Mouse (Mus musculus) erythroblast, embryonic 14.5 days (primary cell): ENCODE results near the gene Ripk3. TPM values are rescaled to one million over a fixed set of nuclear protein-coding genes. Genes with fewer than 3 reads are reported as not detected.

Experiments
- H3K27me3 ChIP-seq: 2 replicates; pipeline ENCODE4 v1.6.1; 2012; ENCODE audit warnings: inconsistent platforms; ENCODE audit not compliant: control insufficient read depth
- H3K36me3 ChIP-seq: 2 replicates; pipeline ENCODE4 v1.6.1; 2012; ENCODE audit warnings: mild to moderate bottlenecking, inconsistent platforms; ENCODE audit not compliant: control insufficient read depth
- H3K4me1 ChIP-seq: 2 replicates; pipeline ENCODE4 v1.6.1; 2012; ENCODE audit warnings: inconsistent platforms; ENCODE audit not compliant: control insufficient read depth
- H3K4me3 ChIP-seq: replicated peaks from 2 replicates; pipeline ENCODE3; 2012; ENCODE audit warnings: moderate library complexity, mild to moderate bottlenecking, inconsistent platforms
- H3K9me3 ChIP-seq: 2 replicates; pipeline ENCODE4 v1.6.1; 2012; ENCODE audit warnings: low read length, inconsistent platforms, mixed read lengths; ENCODE audit not compliant: control insufficient read depth
- GATA1 ChIP-seq: IDR thresholded peaks from 2 replicates; pipeline ENCODE4 v1.6.1; 2012; ENCODE audit warnings: low read length, inconsistent platforms, mixed read lengths
- TAL1 ChIP-seq: IDR thresholded peaks from 3 replicates; pipeline ENCODE4 v1.6.1; 2012; ENCODE audit warnings: low read length, inconsistent platforms, mixed read lengths
- polyA plus RNA-seq: library from polyadenylated mRNA; stranded (reverse); fragments of >175 nt; gene quantifications from 2 replicates; pipeline ENCODE4 v1.2.3, GENCODE M21; 2012

Ripk3 gene
- polyA plus RNA-seq, 1 experiment: 0.47 TPM

- no peak overlapping the region for H3K4me3 ChIP-seq
- H3K36me3 ChIP-seq: no peaks in the 10 kb centered on the region
- H3K4me1 ChIP-seq: peaks cover 11% of the 10 kb centered on the region
- no peak for TF ChIP-seq GATA1
- TF ChIP-seq TAL1: no peak
- H3K9me3 ChIP-seq: no peaks in the 10 kb centered on the region; the same call in 1 of the 2 replicates
- peaks cover 84% of the 10 kb centered on the region for H3K27me3 ChIP-seq
These were observed 37.5 kb upstream of the Ripk3 start for GRCm38 (mm10) chr14:55826142-55826541.

GRCm38 (mm10) chr14:55825216-55826051 lies 36.8 kb upstream of the Ripk3 start:
- H3K4me3 ChIP-seq: no peak overlapping the region
- TF ChIP-seq GATA1: no peak
- no peak for TF ChIP-seq TAL1
- no peaks in the 10 kb centered on the region for H3K36me3 ChIP-seq
- peaks cover 11% of the 10 kb centered on the region for H3K4me1 ChIP-seq
- no peaks in the 10 kb centered on the region; the same call in 1 of the 2 replicates for H3K9me3 ChIP-seq
- H3K27me3 ChIP-seq: peaks cover 84% of the 10 kb centered on the region

GRCm38 (mm10) chr14:55824481-55825215 lies 36.0 kb upstream of the Ripk3 start:
- H3K27me3 ChIP-seq: peaks cover 76% of the 10 kb centered on the region
- H3K9me3 ChIP-seq: no peaks in the 10 kb centered on the region; the same call in 1 of the 2 replicates
- H3K4me3 ChIP-seq: no peak overlapping the region
- H3K4me1 ChIP-seq: peaks cover 11% of the 10 kb centered on the region
- no peak for TF ChIP-seq TAL1
- TF ChIP-seq GATA1: no peak
- no peaks in the 10 kb centered on the region for H3K36me3 ChIP-seq

- Histone ChIP-seq H3K4me3 (no peak overlapping the region), H3K36me3 (no peaks in the 10 kb centered on the region), H3K27me3 (peaks cover 70% of the 10 kb centered on the region), H3K9me3 (no peaks in the 10 kb centered on the region; the same call in 1 of the 2 replicates), H3K4me1 (peaks cover 11% of the 10 kb centered on the region)
- no peak for TF ChIP-seq TAL1
- TF ChIP-seq GATA1: no peak
These were observed 35.4 kb upstream of the Ripk3 start for GRCm38 (mm10) chr14:55824001-55824480.

- peaks cover 61% of the 10 kb centered on the region for H3K27me3 ChIP-seq
- peak within 1 kb of the TSS; percentile 44 for H3K4me3 ChIP-seq
- peaks cover 11% of the 10 kb centered on the region for H3K4me1 ChIP-seq
- H3K36me3 ChIP-seq: no peaks in the 10 kb centered on the region
- H3K9me3 ChIP-seq: no peaks in the 10 kb centered on the region; the same call in 1 of the 2 replicates
- TF ChIP-seq GATA1 (no peak), TAL1 (no peak)
These were observed 34.5 kb upstream of the Ripk3 start, which contains the start of gene Nfatc4 for GRCm38 (mm10) chr14:55822991-55823762. Gene Nfatc4, plus strand, starts transcription at chr14:55823144.

- no peaks in the 10 kb centered on the region for H3K36me3 ChIP-seq
- H3K4me3 ChIP-seq: no peak overlapping the region
- H3K27me3 ChIP-seq: peaks cover 54% of the 10 kb centered on the region
- no peaks in the 10 kb centered on the region; the same call in 1 of the 2 replicates for H3K9me3 ChIP-seq
- H3K4me1 ChIP-seq: peaks cover 11% of the 10 kb centered on the region
- TF ChIP-seq TAL1 (no peak), GATA1 (no peak)
These were observed 33.8 kb upstream of the Ripk3 start for GRCm38 (mm10) chr14:55822435-55822990.

GRCm38 (mm10) chr14:55820576-55820975 lies 31.9 kb upstream of the Ripk3 start:
- Histone ChIP-seq H3K27me3 (peaks cover 35% of the 10 kb centered on the region), H3K4me1 (peaks cover 11% of the 10 kb centered on the region), H3K36me3 (no peaks in the 10 kb centered on the region), H3K4me3 (no peak overlapping the region), H3K9me3 (no peaks in the 10 kb centered on the region; the same call in 1 of the 2 replicates)
- no peak for TF ChIP-seq TAL1
- TF ChIP-seq GATA1: no peak

- Histone ChIP-seq H3K4me3 (no peak overlapping the region), H3K27me3 (peaks cover 29% of the 10 kb centered on the region), H3K4me1 (peaks cover 14% of the 10 kb centered on the region), H3K36me3 (no peaks in the 10 kb centered on the region), H3K9me3 (no peaks in the 10 kb centered on the region; the same call in 1 of the 2 replicates)
- no peak for TF ChIP-seq GATA1
- TF ChIP-seq TAL1: no peak
These were observed 31.3 kb upstream of the Ripk3 start for GRCm38 (mm10) chr14:55819845-55820405.
